Mouse (Mus musculus) thymus, adult 2 months (tissue): Measurements from ENCODE around the gene Cbr3.

Experiments
- CTCF ChIP-seq: fragments of 200-500 bp; IDR thresholded peaks from 2 replicates; pipeline ENCODE4 v1.5.1; 2012; ENCODE audit warnings: mild to moderate bottlenecking, control low read depth, low read length, moderate library complexity, borderline replicate concordance; ENCODE audit not compliant: control insufficient read depth, poor library complexity, insufficient read depth; ENCODE audit errors: extremely low read depth
- POLR2A ChIP-seq: fragments of 200-500 bp; IDR thresholded peaks from 2 replicates; pipeline ENCODE4 v1.6.1; 2012; ENCODE audit warnings: mild to moderate bottlenecking, low read length, control low read depth, moderate library complexity; ENCODE audit not compliant: control insufficient read depth, poor library complexity, insufficient read depth; ENCODE audit errors: extremely low read depth

DNA sequence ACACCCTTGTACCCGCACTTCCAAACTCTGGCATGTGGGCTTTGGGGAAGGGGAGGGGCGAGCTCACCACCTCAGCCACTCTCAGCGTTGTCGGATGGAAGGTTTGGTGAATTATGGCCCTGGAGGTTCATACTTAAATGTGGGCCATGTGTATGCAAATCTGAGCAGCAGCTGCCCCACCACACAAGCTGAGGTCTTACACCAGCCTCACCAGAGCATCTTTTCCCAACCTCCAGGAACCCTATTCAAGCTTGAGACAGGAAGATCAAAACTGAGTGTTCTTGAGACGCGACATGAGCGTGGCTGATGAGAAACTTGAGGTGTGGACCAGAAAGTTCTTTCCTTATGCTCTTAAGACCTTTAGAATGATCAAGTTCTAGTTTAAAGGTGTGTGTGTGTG, 1.4 kb downstream of the Cbr3 start:
- TF ChIP-seq CTCF (no peak), POLR2A (no peak)
